Mouse (Mus musculus) hindbrain, embryonic 13.5 days (tissue): ENCODE data around the gene Abcg4. TPM values are rescaled to one million over a fixed set of nuclear protein-coding genes. Genes with fewer than 3 reads are reported as not detected.
"Not testable (repeated sequence)": the region's sequence is repeated elsewhere in the genome, so short reads cannot be mapped to it uniquely, and the experiment has no call there.

Experiments used
- ATAC-seq: fragments of 200-750 bp; cut with Nextera tagmentation; 2 replicates; pipeline ENCODE4 v1.8.0; 2017; ENCODE audit warnings: moderate TSS enrichment; ENCODE audit not compliant: low FRiP score
- H3K27ac ChIP-seq: fragments of 300-500 bp; sonication (generic); 2 replicates; pipeline ENCODE4 v1.5.1; 2015; ENCODE audit warnings: inconsistent platforms, mild to moderate bottlenecking, moderate library complexity
- H3K27me3 ChIP-seq: fragments of 300-500 bp; sonication (generic); 2 replicates; pipeline ENCODE4 v1.6.1; 2015; ENCODE audit warnings: mild to moderate bottlenecking, inconsistent platforms
- H3K36me3 ChIP-seq: fragments of 300-500 bp; sonication (generic); 2 replicates; pipeline ENCODE4 v1.6.1; 2015; ENCODE audit warnings: mild to moderate bottlenecking, inconsistent platforms
- H3K4me1 ChIP-seq: fragments of 300-500 bp; sonication (generic); replicated peaks from 2 replicates; pipeline ENCODE4 v1.6.1; 2015; ENCODE audit warnings: inconsistent platforms
- H3K4me2 ChIP-seq: fragments of 300-500 bp; sonication (generic); 2 replicates; pipeline ENCODE4 v1.6.1; 2015; ENCODE audit warnings: inconsistent platforms, mild to moderate bottlenecking, moderate library complexity
- H3K4me3 ChIP-seq: fragments of 300-500 bp; sonication (generic); 2 replicates; pipeline ENCODE4 v1.5.1; 2015; ENCODE audit warnings: mild to moderate bottlenecking, inconsistent platforms
- H3K9ac ChIP-seq: fragments of 300-500 bp; sonication (generic); 2 replicates; pipeline ENCODE4 v1.6.1; 2015; ENCODE audit warnings: mild to moderate bottlenecking, inconsistent platforms
- H3K9me3 ChIP-seq: fragments of 300-500 bp; sonication (generic); 2 replicates; pipeline ENCODE4 v1.6.1; 2016; ENCODE audit warnings: inconsistent platforms
- WGBS: fragments of 180-500 bp; shearing (Covaris S2); methylation state at CpG from one replicate; pipeline ENCODE4 v1.1.7; 2015; 5-methylcytosine and 5-hydroxymethylcytosine counted together
- polyA plus RNA-seq: library from polyadenylated mRNA; unstranded; fragments of >200 nt; fragmentation: Nextera tagmentation; extraction: Ambion mirVana; gene quantifications from 2 replicates; pipeline ENCODE4 v1.2.1, GENCODE M21; 2015

Abcg4 gene
- polyA plus RNA-seq, 1 experiment from 2014 or later = 18.0 TPM

- peak; percentile 43 for ATAC-seq
- peaks cover 34% of the 10 kb centered on the region for H3K36me3 ChIP-seq
- WGBS = under 1% methylated on average over 22 of the region's 22 CpGs
- peak overlapping the region; percentile 86 for H3K4me3 ChIP-seq
- H3K9ac ChIP-seq = peak overlapping the region; percentile 92
- H3K27ac ChIP-seq = peak overlapping the region; percentile 94
- no peaks in the 10 kb centered on the region for H3K27me3 ChIP-seq
- peak overlapping the region; percentile 88 for H3K4me2 ChIP-seq
- no peaks in the 10 kb centered on the region for H3K9me3 ChIP-seq
- H3K4me1 ChIP-seq = peaks cover 15% of the 10 kb centered on the region
Measured at GRCm38 (mm10) chr9:44327064-44327711, 38.8 kb upstream of the Abcg4 start.

- Histone ChIP-seq H3K4me1 (peaks cover 15% of the 10 kb centered on the region), H3K27ac (peak overlapping the region; percentile 94), H3K9me3 (no peaks in the 10 kb centered on the region), H3K27me3 (no peaks in the 10 kb centered on the region), H3K4me2 (peak overlapping the region; percentile 88), H3K9ac (peak overlapping the region; percentile 92), H3K36me3 (peaks cover 28% of the 10 kb centered on the region), H3K4me3 (peak overlapping the region; percentile 86)
- peak; percentile 94 for ATAC-seq
- under 1% methylated on average over 38 of the region's 38 CpGs for WGBS
Measured at GRCm38 (mm10) chr9:44326371-44327063, 38.1 kb upstream of the Abcg4 start.

- H3K27me3 ChIP-seq = no peaks in the 10 kb centered on the region
- peaks cover 21% of the 10 kb centered on the region for H3K36me3 ChIP-seq
- peak within 1 kb of the TSS; percentile 94 for H3K27ac ChIP-seq
- peak; percentile 53; the same call in 1 of the 2 replicates for ATAC-seq
- peak within 1 kb of the TSS; percentile 88 for H3K4me2 ChIP-seq
- H3K4me3 ChIP-seq = peak within 1 kb of the TSS; percentile 86
- peaks cover 18% of the 10 kb centered on the region for H3K4me1 ChIP-seq
- H3K9me3 ChIP-seq = no peaks in the 10 kb centered on the region
- WGBS = 6% methylated on average over 12 of the region's 12 CpGs
- H3K9ac ChIP-seq = peak within 1 kb of the TSS; percentile 92
Measured at GRCm38 (mm10) chr9:44325768-44326370, 37.5 kb upstream of the Abcg4 start, which contains the start of gene Dpagt1. Dpagt1 (plus strand) TSS chr9:44326019.

- Histone ChIP-seq H3K4me2 (peak overlapping the region; percentile 88), H3K36me3 (peaks cover 15% of the 10 kb centered on the region), H3K4me1 (peaks cover 23% of the 10 kb centered on the region), H3K4me3 (peak overlapping the region; percentile 86), H3K27ac (peak overlapping the region; percentile 94; the same call in 1 of the 2 replicates), H3K9ac (peak overlapping the region; percentile 92; the same call in 1 of the 2 replicates)
- not testable (repeated sequence) for H3K27me3 ChIP-seq, H3K9me3 ChIP-seq, ATAC-seq
- 71% methylated on average over 7 of the region's 8 CpGs for WGBS
Measured at GRCm38 (mm10) chr9:44325032-44325767, 36.8 kb upstream of the Abcg4 start.

GRCm38 (mm10) chr9:44324147-44324546 is 35.7 kb upstream of the Abcg4 start:
- no peaks in the 10 kb centered on the region for H3K27me3 ChIP-seq

GRCm38 (mm10) chr9:44323656-44324055 is 35.2 kb upstream of the Abcg4 start:
- H3K27me3 ChIP-seq, H3K4me3 ChIP-seq, H3K4me2 ChIP-seq, H3K9ac ChIP-seq, ATAC-seq, H3K27ac ChIP-seq, H3K36me3 ChIP-seq, H3K9me3 ChIP-seq: not testable (repeated sequence)
- WGBS = 72% methylated on average over 4 of the region's 4 CpGs
- H3K4me1 ChIP-seq = peaks cover 31% of the 10 kb centered on the region

More at GRCm38 (mm10) chr9:44324147-44324546, 35.7 kb upstream of the Abcg4 start:
- Histone ChIP-seq H3K36me3 (peaks cover 5% of the 10 kb centered on the region), H3K4me1 (peaks cover 26% of the 10 kb centered on the region), H3K4me3 (no peak overlapping the region), H3K9ac (no peak overlapping the region), H3K9me3 (no peaks in the 10 kb centered on the region), H3K4me2 (no peak overlapping the region), H3K27ac (no peak overlapping the region)
- ATAC-seq = no peak
- 82% methylated on average over 6 of the region's 6 CpGs for WGBS

GRCm38 (mm10) chr9:44320799-44321133 is 32.4 kb upstream of the Abcg4 start:
- H3K9ac ChIP-seq = peak overlapping the region; percentile 98
- WGBS = 19% methylated on average over 6 of the region's 6 CpGs
- H3K27me3 ChIP-seq = no peaks in the 10 kb centered on the region
- H3K36me3 ChIP-seq = peaks cover 17% of the 10 kb centered on the region
- peak overlapping the region; percentile 83 for H3K27ac ChIP-seq
- H3K4me1 ChIP-seq = peaks cover 41% of the 10 kb centered on the region
- no peaks in the 10 kb centered on the region for H3K9me3 ChIP-seq
- peak; percentile 4 for ATAC-seq
- H3K4me2 ChIP-seq = peak overlapping the region; percentile 94
- peak overlapping the region; percentile 97 for H3K4me3 ChIP-seq

- ATAC-seq = peak; percentile 98
Measured at GRCm38 (mm10) chr9:44319887-44320798, 31.7 kb upstream of the Abcg4 start, which contains the start of gene C2cd2l. C2cd2l (minus strand) TSS chr9:44320285.

GRCm38 (mm10) chr9:44319105-44319886 is 30.9 kb upstream of the Abcg4 start:
- peak; percentile 2; the same call in 1 of the 2 replicates for ATAC-seq
- 3% methylated on average over 37 of the region's 37 CpGs for WGBS
- H3K36me3 ChIP-seq = peaks cover 32% of the 10 kb centered on the region
- H3K4me1 ChIP-seq = peaks cover 39% of the 10 kb centered on the region
- H3K9ac ChIP-seq = peak overlapping the region; percentile 98
- no peaks in the 10 kb centered on the region for H3K27me3 ChIP-seq
- peak overlapping the region; percentile 89 for H3K27ac ChIP-seq
- peak overlapping the region; percentile 94 for H3K4me2 ChIP-seq
- peak overlapping the region; percentile 97 for H3K4me3 ChIP-seq
- no peaks in the 10 kb centered on the region for H3K9me3 ChIP-seq

More at GRCm38 (mm10) chr9:44319887-44320798, 31.7 kb upstream of the Abcg4 start, which contains the start of gene C2cd2l:
- H3K4me3 ChIP-seq = peak within 1 kb of the TSS; percentile 97
- no peaks in the 10 kb centered on the region for H3K9me3 ChIP-seq
- under 1% methylated on average over 66 of the region's 67 CpGs for WGBS
- H3K27me3 ChIP-seq = no peaks in the 10 kb centered on the region
- H3K36me3 ChIP-seq = peaks cover 23% of the 10 kb centered on the region
- peaks cover 38% of the 10 kb centered on the region for H3K4me1 ChIP-seq
- peak within 1 kb of the TSS; percentile 98 for H3K9ac ChIP-seq
- H3K4me2 ChIP-seq = peak within 1 kb of the TSS; percentile 94
- peak within 1 kb of the TSS; percentile 89 for H3K27ac ChIP-seq

- ATAC-seq = no peak
- Histone ChIP-seq H3K27ac (no peak overlapping the region), H3K9me3 (no peaks in the 10 kb centered on the region), H3K4me1 (peaks cover 44% of the 10 kb centered on the region), H3K27me3 (no peaks in the 10 kb centered on the region), H3K9ac (peak overlapping the region; percentile 98), H3K4me3 (peak overlapping the region; percentile 97), H3K36me3 (peaks cover 37% of the 10 kb centered on the region), H3K4me2 (peak overlapping the region; percentile 94)
- WGBS = 35% methylated on average over 3 of the region's 3 CpGs
Measured at GRCm38 (mm10) chr9:44318826-44319095, 30.3 kb upstream of the Abcg4 start.
